Mouse (Mus musculus): ENCODE data around the gene Dnase1l2.

The Dnase1l2 gene

DNA sequence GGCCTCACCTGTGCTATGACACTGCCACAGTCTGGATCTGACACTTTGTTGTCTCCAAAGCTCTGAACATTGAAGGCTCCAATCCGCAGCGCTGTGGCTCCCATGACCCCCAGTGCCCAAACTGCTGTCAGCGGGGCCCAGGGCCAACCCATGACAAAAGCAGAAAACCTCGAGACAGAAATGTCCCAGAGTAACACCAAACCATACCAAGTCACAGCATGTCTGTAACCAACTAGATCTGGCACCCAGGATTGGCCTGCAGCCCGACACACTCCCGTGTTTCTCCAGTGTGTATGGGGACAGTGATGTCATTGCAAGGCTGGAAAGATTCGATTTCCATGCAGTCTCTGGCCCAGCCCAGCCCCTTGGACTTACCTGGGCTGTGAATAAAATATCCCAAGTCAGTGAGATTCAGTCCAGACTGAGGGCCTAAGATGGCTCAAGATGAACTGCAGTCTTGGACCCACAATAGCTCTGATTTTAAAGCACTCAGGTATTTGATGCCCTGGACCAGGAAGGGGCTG lies at the start of gene Dnase1l2:
Dnase1l2 (minus strand) TSS at position 474 of the 524 bp plus-strand sequence.
- no peak for DNase-seq (ENCODE audit: extremely low read depth, low read depth)

DNA sequence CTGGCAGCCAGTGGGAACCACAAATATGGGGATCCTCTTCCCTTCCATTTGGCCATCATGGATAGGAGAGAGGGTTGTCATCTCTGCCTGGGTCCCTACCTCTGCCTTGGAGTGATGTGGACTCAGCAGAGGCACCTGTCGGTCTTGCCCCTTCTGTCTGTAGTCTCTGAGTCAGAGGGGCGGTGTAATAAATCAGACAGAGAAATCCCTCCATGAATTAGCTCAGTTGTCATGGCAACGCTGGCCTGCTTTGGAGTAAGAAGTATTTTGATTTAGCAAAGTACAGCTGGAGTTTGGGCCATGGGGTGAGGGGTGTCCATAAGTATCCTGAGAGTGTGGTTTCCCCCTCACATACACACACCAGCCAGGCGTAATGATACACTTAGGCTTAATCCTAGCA lies 47.5 kb upstream of the Dnase1l2 start:
- DNase-seq (ENCODE audit: extremely low read depth, low read depth), result no peak

DNA sequence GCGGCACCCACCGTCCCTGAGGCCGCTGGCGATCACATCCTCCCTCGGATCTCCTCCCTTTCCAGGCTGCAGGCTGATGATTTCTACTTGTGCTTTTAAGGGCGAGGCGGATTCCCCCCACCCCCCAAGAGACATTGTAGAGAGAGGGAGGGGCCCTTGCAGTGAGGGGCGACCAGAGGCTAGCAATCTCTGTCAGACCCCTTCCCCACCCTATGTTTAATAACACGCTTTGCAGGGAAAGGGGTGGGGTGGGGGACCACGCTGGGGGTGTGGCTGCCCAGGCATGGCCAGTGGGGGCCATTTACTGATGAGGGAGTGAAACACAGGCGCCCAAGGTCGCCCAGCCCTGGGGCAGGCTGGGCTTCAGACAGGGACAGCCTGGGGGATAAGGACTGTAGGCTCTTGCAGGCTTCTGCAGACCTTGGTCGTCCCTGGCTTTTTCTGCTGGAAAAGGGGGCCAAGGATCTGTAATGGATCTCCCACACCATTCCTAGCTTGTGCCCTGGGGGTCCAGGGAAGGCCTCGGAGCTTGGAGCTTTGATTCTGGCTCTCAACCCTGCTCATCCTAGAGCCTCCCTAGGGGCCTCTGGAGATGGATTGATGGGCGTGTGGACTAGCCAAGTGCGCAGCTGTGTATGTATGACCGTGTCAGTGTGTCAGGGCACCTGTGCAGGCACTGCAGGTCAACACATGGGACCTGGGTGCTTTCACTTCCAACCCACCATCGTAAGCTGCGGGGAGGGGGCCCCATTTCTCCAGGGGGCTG lies 46.5 kb upstream of the Dnase1l2 start:
- DNase-seq (ENCODE audit: extremely low read depth, low read depth), result no peak

DNA sequence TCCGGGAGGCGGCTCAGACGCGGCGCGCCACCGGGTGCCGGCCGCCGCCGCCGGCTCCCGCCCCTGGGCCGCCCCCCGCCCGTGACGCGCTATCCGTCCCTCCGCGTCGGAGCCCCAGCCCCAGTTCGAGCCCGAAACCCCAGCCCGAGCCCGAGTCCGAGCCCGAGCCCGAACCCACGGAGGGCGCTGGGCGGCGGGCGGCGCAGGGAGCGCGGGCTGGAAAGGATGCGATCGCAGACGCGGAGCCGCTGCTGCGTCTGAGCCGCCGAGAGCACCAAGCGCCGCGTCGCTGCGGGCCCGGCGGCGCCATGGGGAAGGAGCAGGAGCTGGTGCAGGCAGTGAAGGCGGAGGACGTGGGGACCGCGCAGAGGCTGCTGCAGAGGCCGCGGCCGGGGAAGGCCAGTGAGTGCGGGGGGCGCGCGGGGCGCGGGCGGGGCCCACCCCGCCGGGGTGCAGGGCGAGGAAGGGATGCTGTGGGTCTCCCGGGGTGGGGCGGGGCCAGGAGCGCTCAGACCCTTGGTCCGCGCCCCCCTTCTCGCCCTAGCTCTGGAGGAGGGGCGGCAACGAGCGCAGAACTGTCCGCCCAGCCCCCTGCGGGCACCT lies 45.9 kb upstream of the Dnase1l2 start:
- no peak for DNase-seq (ENCODE audit: extremely low read depth, low read depth)

DNA sequence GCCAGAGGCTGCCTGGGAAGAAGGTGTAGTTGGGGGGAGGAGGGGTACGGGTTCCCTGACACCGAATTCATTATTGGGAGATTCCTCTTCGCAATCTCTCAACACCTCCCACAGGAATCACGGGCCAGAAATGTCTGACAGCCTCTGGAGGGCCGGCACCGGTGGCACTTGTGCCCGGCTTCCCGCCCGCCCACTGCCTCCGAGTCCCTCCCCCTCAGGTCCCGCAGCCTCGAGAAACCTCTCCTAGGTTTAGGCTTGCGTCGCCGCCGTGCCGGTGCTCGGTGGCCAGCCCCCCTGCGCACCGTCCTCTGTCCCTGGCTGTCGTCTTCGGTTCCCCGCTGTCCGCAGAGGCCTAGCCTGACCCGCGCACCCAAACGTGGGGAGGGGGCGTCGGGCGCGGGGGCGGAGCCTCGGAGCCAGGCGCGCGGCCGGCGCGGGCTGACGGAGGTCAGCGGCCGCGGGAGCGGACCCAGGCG lies 45.3 kb upstream of the Dnase1l2 start, which contains the start of gene Caskin1:
Caskin1 (plus strand) TSS at position 416 of the 476 bp plus-strand sequence.
- no peak for DNase-seq (ENCODE audit: extremely low read depth, low read depth)

DNA sequence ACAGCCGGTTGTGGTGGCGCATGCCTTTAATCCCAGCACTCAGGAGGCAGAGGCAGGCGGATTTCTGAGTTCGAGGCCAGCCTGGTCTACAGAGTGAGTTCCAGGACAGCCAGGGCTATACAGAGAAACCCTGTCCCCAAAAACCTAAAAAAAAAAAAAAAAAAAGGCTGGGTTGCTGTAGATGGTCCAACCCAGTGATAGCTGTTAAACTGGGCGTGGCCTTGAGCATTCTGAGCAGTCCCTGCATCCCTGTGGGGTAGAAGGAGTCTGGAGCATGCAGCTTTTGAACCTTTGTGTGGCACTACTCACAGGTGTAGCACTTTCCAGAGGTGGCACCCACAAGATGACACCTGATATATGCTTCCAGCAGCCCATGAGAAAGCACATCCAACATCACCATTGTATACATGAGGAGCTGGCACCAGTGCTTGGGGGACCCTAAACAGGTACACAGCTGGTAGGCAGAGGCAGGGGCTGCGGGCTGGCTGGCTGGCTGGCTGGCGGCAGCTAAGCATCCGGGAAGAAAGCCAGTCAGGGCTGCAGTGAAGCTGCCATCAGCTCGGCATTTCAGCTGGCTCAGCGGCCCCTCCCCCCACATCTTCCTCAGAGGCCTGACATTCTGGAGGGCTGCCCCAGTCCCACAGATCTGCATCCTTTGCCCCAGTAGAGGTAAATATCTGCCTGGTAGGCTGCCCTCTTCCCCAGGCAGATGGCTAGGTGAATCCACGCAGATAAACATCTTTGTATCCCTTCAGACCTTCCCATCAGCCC lies 42.4 kb upstream of the Dnase1l2 start:
- DNase-seq (ENCODE audit: extremely low read depth, low read depth), result no peak

DNA sequence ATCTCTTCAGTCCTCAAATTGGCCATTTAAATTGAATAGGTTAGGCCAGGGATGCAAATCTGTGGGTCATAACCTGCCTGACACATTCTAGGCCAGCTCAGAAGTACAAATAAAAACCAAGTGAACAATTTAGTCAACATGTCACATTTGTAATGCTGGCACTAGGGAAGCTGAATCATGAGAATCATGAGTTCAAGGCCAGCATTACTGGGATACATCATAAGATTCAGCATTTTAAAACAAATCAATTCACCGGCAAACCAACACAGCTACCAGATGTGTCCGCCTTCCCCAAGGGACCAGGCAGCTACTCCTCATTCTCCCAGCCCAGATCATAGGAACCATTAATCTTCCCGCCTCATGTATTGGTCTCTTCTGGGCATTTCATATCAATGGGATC lies 40.6 kb upstream of the Dnase1l2 start:
- DNase-seq (ENCODE audit: extremely low read depth, low read depth), result no peak

DNA sequence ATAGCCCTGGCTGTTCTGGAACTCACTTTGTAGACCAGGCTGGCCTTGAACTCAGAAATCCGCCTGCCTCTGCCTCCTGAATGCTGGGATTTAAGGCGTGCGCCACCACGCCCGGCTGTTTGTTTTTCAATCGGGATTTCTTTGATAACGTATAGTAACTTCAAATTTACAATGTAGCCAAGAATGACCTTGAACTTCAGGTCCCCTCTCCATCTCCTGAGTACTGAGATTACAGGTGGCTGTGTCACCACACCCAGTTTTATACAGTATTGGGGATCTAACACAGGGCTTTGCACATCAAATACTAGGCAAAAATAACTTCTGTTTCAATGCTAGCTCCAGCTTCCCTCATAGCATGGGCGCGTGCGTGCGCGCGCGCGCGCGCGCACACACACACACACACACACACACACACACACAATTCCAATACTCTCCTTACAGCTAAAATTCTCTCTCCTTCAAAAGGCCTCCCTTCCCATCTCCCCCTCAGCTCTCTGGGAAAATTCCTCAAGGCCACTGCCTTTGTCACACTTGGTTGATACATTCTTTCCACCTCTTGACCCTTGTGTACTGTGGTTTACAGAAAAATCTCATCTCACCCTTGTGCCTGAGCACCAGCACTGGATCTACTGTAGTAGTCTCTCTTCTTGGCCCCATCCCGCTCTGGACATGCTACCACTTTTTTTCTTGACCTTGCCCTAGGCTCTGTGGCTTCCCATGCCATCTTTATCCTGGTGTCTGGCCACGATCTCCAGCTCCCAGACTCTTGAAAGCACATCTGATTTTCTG lies 38.3 kb upstream of the Dnase1l2 start:
- no peak for DNase-seq (ENCODE audit: extremely low read depth, low read depth)

DNA sequence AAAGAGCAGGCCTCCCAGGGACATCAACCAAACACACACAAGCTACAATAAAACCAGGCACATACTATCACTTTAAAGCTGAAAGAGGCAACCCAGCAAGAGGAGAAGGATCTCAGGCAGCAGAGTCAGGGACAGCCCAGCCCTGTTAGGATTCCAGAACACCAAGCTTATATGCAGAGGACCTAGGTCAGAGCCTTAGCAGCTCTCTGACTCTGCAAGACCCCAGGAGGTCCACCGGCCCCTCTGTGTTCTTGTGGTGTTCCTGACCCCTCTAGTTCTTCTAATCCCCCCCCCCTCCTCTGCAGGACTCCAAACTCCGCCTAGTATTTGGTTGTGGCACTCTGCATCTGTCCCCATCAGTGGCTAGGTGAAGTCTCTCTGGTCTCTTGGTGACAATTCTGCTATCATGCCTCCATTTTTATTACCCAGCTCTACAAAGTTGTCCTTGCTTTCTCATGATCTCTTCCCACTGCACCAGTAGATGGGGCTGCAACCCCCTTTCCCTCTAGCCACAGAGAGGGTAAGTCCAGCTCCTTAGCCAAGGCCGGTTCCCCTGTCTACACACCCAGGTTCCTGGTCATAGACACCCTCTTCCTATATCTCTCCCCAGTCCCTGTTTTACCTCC lies 37.4 kb upstream of the Dnase1l2 start:
- no peak for DNase-seq (ENCODE audit: extremely low read depth, low read depth)

DNA sequence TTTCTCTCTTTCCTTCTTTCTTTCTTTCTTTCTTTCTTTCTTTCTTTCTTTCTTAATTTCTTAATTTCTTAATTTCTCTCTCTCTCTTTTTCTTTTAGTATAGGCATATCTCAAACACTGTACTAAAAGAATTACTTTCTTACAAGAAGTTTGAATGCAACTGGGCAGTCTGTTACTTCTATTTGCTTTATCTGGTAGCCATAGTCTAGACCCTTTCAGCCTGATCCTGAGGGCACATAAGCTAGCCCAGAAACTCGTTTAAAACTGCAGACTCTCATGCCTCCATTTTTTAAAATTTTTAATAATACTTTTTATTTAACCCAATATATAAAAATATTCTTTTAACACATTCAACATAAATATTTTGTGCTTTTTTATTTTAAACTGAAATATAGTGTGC lies 36.5 kb upstream of the Dnase1l2 start:
- peak; percentile 33 for DNase-seq (ENCODE audit: extremely low read depth, low read depth)

DNA sequence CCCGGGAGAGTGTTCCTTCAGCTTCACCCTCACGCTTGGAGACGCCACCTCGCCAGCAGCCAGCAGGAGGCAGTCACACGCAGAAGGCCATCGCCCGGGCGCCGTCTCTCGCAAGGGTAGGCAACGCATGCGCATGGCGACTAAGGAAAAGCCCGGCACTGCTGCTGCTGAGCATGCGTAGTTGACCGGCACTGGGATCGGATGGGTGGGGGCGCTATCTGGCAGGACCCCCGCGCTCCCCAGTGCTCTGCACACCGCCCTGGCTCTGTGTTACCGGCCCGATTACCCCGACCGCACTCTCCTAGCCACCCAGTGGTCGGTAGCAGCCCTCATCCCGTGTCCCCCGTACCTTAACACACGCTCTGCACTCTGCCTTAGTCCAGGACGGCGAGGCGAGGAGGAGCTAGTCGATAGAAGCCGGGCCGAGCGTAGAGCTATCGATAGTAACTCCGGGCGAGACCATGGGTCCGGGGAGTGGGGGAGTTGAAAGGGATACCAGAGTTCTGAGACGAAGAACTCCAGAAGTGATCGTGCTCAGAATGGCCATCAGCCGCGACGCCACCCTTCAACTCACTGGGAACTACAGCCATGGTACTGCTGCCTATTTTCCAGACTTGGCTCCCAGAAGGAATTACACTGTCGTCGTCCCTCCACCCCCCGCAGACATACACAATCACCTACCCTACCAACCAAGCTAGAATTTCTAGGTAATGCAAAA lies 35.9 kb upstream of the Dnase1l2 start, which contains the start of gene Mlst8:
Mlst8 (minus strand) TSS at position 416 of the 718 bp plus-strand sequence.
- peak; percentile 88 for DNase-seq (ENCODE audit: extremely low read depth, low read depth)

DNA sequence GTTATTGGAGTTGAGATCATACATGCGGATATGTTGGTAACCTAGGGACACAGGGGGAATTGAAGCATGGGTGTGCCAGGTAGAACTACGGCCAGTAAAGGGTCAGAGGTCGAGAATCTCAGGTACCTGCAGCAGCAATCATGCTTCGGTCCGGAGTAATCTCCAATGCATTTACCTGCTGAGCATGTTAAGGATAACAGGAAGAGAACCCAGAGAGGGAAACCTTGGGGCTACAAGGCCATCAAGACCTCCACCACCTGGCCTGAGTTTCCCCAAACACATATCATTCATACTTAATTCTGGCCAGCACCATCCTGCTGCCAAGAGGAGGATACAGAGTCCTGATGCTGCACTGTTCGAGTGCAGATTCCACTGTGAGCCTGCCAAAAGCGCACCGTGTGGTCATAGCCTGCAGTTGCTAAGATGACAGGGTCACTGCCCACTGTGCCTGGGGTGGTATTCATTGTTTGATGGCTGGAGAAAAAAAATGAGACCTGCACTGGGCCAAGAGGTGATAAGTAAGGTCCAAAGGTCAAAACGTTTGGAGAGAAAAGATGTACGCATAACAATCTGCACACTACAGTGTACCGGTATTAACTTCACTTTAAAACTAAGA lies 35.2 kb upstream of the Dnase1l2 start:
- DNase-seq (ENCODE audit: extremely low read depth, low read depth), result no peak

DNA sequence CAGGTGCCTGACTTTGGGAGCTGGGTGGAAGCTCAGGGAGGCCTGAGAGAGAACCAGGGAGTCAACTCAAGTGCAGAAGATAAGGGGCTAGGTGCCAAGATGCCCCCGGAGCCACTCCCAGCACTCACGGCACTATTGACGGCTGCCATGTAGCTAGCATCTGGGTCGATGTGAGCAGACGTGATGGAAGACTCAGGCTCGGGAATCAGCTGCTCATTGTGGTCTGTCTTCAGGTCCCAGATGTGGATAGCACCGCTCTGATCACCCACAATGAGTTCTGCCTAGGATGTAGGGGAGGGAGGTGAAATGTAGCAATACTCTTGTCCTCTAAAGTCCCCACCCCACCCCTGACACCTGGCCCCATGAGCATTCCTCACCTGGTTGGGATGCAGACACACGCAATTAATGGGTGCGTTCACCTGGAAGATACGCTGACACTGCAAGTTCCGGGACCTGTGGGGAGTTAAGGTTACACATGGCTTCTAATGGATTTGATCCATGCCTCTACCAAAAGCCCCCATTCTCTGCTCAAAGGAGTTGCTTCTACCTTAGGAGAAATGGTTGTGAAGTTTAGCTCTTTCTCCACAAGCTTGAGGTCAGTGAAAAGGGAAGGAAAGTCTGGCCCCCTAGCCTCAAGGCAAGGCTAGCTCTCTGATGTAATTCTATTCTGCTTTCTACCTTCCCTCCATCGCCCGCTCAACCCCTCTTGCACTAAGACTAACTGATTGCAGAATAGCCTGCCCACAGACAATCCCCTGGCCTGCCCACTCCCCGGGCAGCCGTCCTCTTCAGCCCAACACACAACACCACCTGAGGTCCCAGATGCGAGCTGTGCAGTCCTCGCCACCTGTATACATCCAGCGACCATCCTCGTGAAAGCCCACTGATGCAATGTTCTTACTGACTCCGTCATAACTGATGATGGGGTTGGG lies 34.4 kb upstream of the Dnase1l2 start:
- DNase-seq (ENCODE audit: extremely low read depth, low read depth), result no peak

DNA sequence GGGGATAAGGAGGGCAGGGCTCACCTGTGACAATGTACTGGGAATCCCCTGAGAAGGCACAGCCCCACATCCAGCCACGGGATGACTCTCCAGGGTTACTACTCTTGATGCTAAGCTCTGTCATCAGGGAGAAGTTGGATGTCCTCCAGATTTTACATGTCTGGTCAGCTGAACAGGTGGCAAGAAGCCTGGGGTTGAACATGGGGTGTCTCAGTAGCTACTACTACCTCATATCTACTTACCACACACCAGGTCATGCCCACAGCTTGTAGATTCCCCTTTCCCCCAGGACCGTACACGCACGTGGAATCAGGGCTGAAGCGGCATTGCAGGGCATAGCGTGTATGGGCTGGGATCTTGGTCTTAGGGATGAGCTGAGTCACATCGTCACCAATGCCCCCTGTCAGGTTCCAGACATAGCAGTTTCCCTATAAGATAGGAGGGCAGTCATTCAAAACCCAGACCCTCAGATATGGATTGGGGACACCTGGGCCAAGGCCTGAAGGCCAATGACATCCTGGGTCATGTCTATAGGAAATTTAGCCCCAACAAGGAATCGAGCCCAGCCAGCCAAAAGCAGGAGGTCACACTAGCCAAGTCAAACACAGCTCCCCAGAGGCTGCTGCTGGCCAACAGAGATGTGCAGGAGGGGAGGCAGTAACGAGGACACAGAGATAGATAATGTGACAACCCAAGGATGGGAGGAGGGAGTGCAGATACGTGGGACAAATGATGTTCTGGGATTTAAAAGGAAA lies 33.3 kb upstream of the Dnase1l2 start:
- DNase-seq (ENCODE audit: extremely low read depth, low read depth), result no peak

DNA sequence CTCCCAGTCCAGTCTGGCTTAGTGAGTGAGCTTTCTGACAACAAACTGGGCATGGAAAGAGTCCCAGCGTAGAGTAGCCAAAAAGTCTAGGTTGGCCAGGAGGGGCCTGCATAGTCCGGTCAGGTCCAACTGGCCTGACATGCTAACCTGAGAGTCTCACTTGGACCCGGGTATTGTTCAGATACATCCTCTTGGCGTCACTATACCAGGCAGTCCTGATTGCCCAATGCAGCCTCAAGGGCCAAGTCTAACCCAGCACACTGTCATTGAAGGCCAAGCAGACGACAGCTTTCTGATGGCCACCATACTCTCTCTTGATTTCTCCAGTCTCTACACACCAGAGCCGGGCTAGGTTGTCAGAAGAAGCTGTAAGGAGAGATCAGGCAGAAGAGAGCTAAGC lies 32.7 kb upstream of the Dnase1l2 start:
- DNase-seq (ENCODE audit: extremely low read depth, low read depth), result no peak

DNA sequence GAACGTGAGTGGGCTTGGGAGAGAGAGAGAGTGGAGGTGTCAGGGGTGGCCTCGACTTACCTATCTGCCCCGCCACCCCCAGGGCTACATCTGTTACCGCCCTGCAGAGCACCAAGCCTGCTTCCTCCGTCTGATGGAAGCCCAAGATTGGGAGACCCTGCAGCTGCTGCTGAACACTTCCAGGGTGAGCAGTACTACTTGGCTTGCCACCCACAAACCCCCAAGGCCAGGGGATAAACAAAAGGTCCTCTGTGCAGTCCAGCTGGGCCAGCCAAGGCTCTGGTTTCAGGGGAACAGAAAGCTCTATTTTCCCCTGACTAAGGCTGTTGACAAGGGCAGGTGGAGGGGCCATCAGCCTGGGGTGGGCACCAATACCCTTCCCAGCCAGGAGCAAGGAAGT lies 31.7 kb upstream of the Dnase1l2 start:
- DNase-seq (ENCODE audit: extremely low read depth, low read depth), result no peak

DNA sequence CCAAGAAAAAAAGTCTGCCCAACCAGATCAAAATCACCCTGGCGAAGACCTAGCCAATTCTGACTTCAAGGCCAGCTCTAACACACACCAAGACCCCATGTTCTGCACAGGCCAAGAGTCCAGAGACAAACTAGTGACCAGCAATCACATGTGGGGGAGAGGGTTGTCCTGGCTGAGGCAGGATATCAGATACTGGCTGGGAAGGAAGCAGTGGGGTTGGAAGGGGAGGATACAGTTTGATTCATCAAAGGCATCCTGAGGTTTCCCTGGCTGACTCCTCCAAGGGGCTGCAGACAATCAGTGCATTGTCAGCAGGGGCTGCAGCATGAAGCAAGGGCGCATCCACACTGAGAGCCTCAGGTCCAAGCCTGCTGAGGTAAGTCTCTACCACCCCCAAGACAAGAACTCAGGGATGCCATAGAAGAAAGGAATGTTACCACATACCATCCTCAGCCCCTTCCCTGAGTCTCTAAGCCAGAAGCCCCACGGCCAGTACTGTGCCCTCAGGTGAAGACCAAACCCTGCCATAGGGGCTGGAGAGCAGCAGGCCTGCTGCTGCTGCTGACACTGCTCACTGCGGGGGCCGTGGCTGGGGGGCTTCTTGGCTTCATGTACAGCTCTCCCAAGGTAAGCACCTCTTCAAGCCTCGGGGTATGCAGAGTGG lies 30.8 kb upstream of the Dnase1l2 start, which contains the start of gene Bricd5:
Bricd5 (plus strand) TSS at position 273 of the 664 bp plus-strand sequence.
- DNase-seq (ENCODE audit: extremely low read depth, low read depth), result no peak
